Mouse (Mus musculus) right cerebral cortex, adult 18-20 months (tissue): ENCODE data around the gene Prss43.
"Not testable (repeated sequence)": the region's sequence is repeated elsewhere in the genome, so short reads cannot be mapped to it uniquely, and the experiment has no call there.

Experiments used
- DNase-seq: peaks from one replicate; pipeline ENCODE4 v3.0.0; 2022; ENCODE audit warnings: mixed read lengths

The Prss43 gene

GRCm38 (mm10) chr9:110826390-110826789, at the start of gene Prss43:
Gene Prss43 (plus strand): TSS chr9:110826690.
- DNase-seq = no peak

- no peak for DNase-seq
These were observed 48.4 kb upstream of the Prss43 start for GRCm38 (mm10) chr9:110778100-110778499.

GRCm38 (mm10) chr9:110778559-110778958, 47.9 kb upstream of the Prss43 start:
- DNase-seq = no peak

GRCm38 (mm10) chr9:110779242-110779913, 47.1 kb upstream of the Prss43 start:
- DNase-seq = no peak

GRCm38 (mm10) chr9:110781256-110781721, 45.2 kb upstream of the Prss43 start:
- peak; percentile 94 for DNase-seq

- DNase-seq = peak; percentile 66
These were observed 44.8 kb upstream of the Prss43 start for GRCm38 (mm10) chr9:110781731-110782130.

- DNase-seq = no peak
These were observed 42.9 kb upstream of the Prss43 start for GRCm38 (mm10) chr9:110783611-110784010.

GRCm38 (mm10) chr9:110788169-110788568, 38.3 kb upstream of the Prss43 start:
- no peak for DNase-seq

GRCm38 (mm10) chr9:110790462-110790861, 36.0 kb upstream of the Prss43 start:
- no peak for DNase-seq

- no peak for DNase-seq
These were observed 29.5 kb upstream of the Prss43 start for GRCm38 (mm10) chr9:110797013-110797412.

GRCm38 (mm10) chr9:110797866-110798265, 28.6 kb upstream of the Prss43 start, which contains the start of gene Prss42:
Gene Prss42 (plus strand): TSS chr9:110798166.
- no peak for DNase-seq

GRCm38 (mm10) chr9:110800834-110801479, 25.5 kb upstream of the Prss43 start:
- no peak for DNase-seq

- no peak for DNase-seq
These were observed 23.2 kb upstream of the Prss43 start for GRCm38 (mm10) chr9:110803294-110803693.

GRCm38 (mm10) chr9:110810051-110810450, 16.4 kb upstream of the Prss43 start:
- peak; percentile 23 for DNase-seq

- no peak for DNase-seq
These were observed 12.7 kb upstream of the Prss43 start, which contains the start of gene Prss44 for GRCm38 (mm10) chr9:110813789-110814188. Gene Prss44 (plus strand): TSS chr9:110813994.

GRCm38 (mm10) chr9:110820546-110820945, 5.9 kb upstream of the Prss43 start:
- DNase-seq = not testable (repeated sequence)

- no peak for DNase-seq
These were observed 5.1 kb upstream of the Prss43 start for GRCm38 (mm10) chr9:110821436-110821835.

GRCm38 (mm10) chr9:110825426-110825825, 1.1 kb upstream of the Prss43 start:
- DNase-seq = no peak

GRCm38 (mm10) chr9:110825832-110826231, 658 bp upstream of the Prss43 start:
- DNase-seq = no peak

- no peak for DNase-seq
These were observed 6.5 kb downstream of the Prss43 start for GRCm38 (mm10) chr9:110833021-110833420.

- no peak for DNase-seq
These were observed 7.9 kb downstream of the Prss43 start, which contains the start of gene Prss45 for GRCm38 (mm10) chr9:110834411-110834810. Gene Prss45 (plus strand): TSS chr9:110834588.

GRCm38 (mm10) chr9:110834961-110835360, 8.5 kb downstream of the Prss43 start:
- DNase-seq = no peak

GRCm38 (mm10) chr9:110836112-110836511, 9.6 kb downstream of the Prss43 start:
- DNase-seq = peak; percentile 30

- no peak for DNase-seq
These were observed 14.4 kb downstream of the Prss43 start for GRCm38 (mm10) chr9:110840905-110841304.
